Mouse (Mus musculus): Measurements from ENCODE around the gene Ano6.

Gene Ano6

GRCm38 (mm10) chr15:95970176-95970575 is 179.5 kb downstream of the Ano6 start:
- no peak for DNase-seq (ENCODE audit: low read depth in 1 of 2, low spot score in 2 of 2)

GRCm38 (mm10) chr15:95970691-95971090 is 180.0 kb downstream of the Ano6 start:
- DNase-seq (ENCODE audit: low read depth in 1 of 2, low spot score in 2 of 2), result no peak

- DNase-seq (ENCODE audit: low read depth in 1 of 2, low spot score in 2 of 2), result no peak
Measured at GRCm38 (mm10) chr15:95971302-95971701, 180.7 kb downstream of the Ano6 start.

- DNase-seq (ENCODE audit: low read depth in 1 of 2, low spot score in 2 of 2), result no peak
Measured at GRCm38 (mm10) chr15:95972156-95972555, 181.5 kb downstream of the Ano6 start.

- DNase-seq (ENCODE audit: low read depth in 1 of 2, low spot score in 2 of 2), result no peak
Measured at GRCm38 (mm10) chr15:95972621-95973020, 182.0 kb downstream of the Ano6 start.

GRCm38 (mm10) chr15:95974021-95974597 is 183.5 kb downstream of the Ano6 start:
- no peak for DNase-seq (ENCODE audit: low read depth in 1 of 2, low spot score in 2 of 2)

- DNase-seq (ENCODE audit: low read depth in 1 of 2, low spot score in 2 of 2), result no peak
Measured at GRCm38 (mm10) chr15:95976156-95976876, 185.7 kb downstream of the Ano6 start.

- DNase-seq (ENCODE audit: low read depth in 1 of 2, low spot score in 2 of 2), result no peak
Measured at GRCm38 (mm10) chr15:95977169-95977938, 186.7 kb downstream of the Ano6 start.

- no peak for DNase-seq (ENCODE audit: low read depth in 1 of 2, low spot score in 2 of 2)
Measured at GRCm38 (mm10) chr15:95977939-95978252, 187.3 kb downstream of the Ano6 start.

GRCm38 (mm10) chr15:95980641-95981040 is 190.0 kb downstream of the Ano6 start:
- DNase-seq (ENCODE audit: low read depth in 1 of 2, low spot score in 2 of 2), result no peak

- no peak for DNase-seq (ENCODE audit: low read depth in 1 of 2, low spot score in 2 of 2)
Measured at GRCm38 (mm10) chr15:95987916-95988315, 197.3 kb downstream of the Ano6 start.

GRCm38 (mm10) chr15:95989496-95990124 is 199.0 kb downstream of the Ano6 start:
- DNase-seq (ENCODE audit: low read depth in 1 of 2, low spot score in 2 of 2), result no peak

GRCm38 (mm10) chr15:96002958-96003601 is 212.4 kb downstream of the Ano6 start:
- DNase-seq (ENCODE audit: low read depth in 1 of 2, low spot score in 2 of 2), result no peak

- no peak for DNase-seq (ENCODE audit: low read depth in 1 of 2, low spot score in 2 of 2)
Measured at GRCm38 (mm10) chr15:96011640-96012390, 221.2 kb downstream of the Ano6 start.

GRCm38 (mm10) chr15:96012391-96012775 is 221.7 kb downstream of the Ano6 start:
- no peak for DNase-seq (ENCODE audit: low read depth in 1 of 2, low spot score in 2 of 2)

- no peak for DNase-seq (ENCODE audit: low read depth in 1 of 2, low spot score in 2 of 2)
Measured at GRCm38 (mm10) chr15:96014501-96014900, 223.9 kb downstream of the Ano6 start.

- DNase-seq (ENCODE audit: low read depth in 1 of 2, low spot score in 2 of 2), result no peak
Measured at GRCm38 (mm10) chr15:96020465-96020864, 229.8 kb downstream of the Ano6 start.

- no peak for DNase-seq (ENCODE audit: low read depth in 1 of 2, low spot score in 2 of 2)
Measured at GRCm38 (mm10) chr15:96021506-96021905, 230.9 kb downstream of the Ano6 start.
